Mouse (Mus musculus) myocyte (in vitro differentiated cells): ENCODE results near the gene Dhrs4. TPM values are rescaled to one million over a fixed set of nuclear protein-coding genes. Genes with fewer than 3 reads are reported as not detected.

Source experiments
- H3K27me3 ChIP-seq: one replicate; pipeline ENCODE4 v1.6.1; 2011; ENCODE audit not compliant: control insufficient read depth, insufficient read depth, insufficient read length
- H3K36me3 ChIP-seq: one replicate; pipeline ENCODE4 v1.6.1; 2011; ENCODE audit not compliant: control insufficient read depth, insufficient read depth
- H3K4me2 ChIP-seq: one replicate; pipeline ENCODE4 v1.6.1; 2011; ENCODE audit warnings: low read depth, control low read depth
- H3K4me3 ChIP-seq: one replicate; pipeline ENCODE4 v1.5.1; 2011; ENCODE audit warnings: mild to moderate bottlenecking, control low read depth, moderate library complexity
- H3K79me2 ChIP-seq: one replicate; pipeline ENCODE4 v1.6.1; 2011; ENCODE audit not compliant: control insufficient read depth, insufficient read depth
- H3ac ChIP-seq: one replicate; pipeline ENCODE4 v1.6.1; 2011; ENCODE audit not compliant: control insufficient read depth, insufficient read length
- CEBPB ChIP-seq: IDR thresholded peaks from 2 replicates; pipeline ENCODE4 v1.6.1; 2011; ENCODE audit warnings: mild to moderate bottlenecking, moderate library complexity; ENCODE audit not compliant: poor library complexity, insufficient read depth, severe bottlenecking
- E2F4 ChIP-seq: IDR thresholded peaks from one replicate; pipeline ENCODE4 v1.6.1; 2011; ENCODE audit warnings: mild to moderate bottlenecking, control low read depth, moderate library complexity; ENCODE audit not compliant: insufficient read depth
- MAX ChIP-seq: IDR thresholded peaks from one replicate; pipeline ENCODE4 v1.6.1; 2011; ENCODE audit warnings: low read depth, mild to moderate bottlenecking, control low read depth
- MYOD1 ChIP-seq, 3 experiments: IDR thresholded peaks; one replicate each; pipeline ENCODE4 v1.6.1; 2011; ENCODE audit warnings: control low read depth in 2 of 3, low read depth in 2 of 3, mild to moderate bottlenecking in 2 of 3, moderate library complexity in 1 of 3; ENCODE audit not compliant: insufficient read length in 2 of 3, control insufficient read depth in 1 of 3
- MYOG ChIP-seq, 3 experiments: IDR thresholded peaks; one replicate each; pipeline ENCODE4 v1.6.1; 2011; ENCODE audit warnings: control low read depth in 2 of 3, low read depth in 2 of 3, mild to moderate bottlenecking in 2 of 3; ENCODE audit not compliant: insufficient read length in 2 of 3, control insufficient read depth in 1 of 3, insufficient read depth in 1 of 3
- POLR2A ChIP-seq: IDR thresholded peaks from one replicate; pipeline ENCODE4 v1.6.1; 2011; ENCODE audit warnings: low read depth, mild to moderate bottlenecking, control low read depth, moderate library complexity; ENCODE audit not compliant: insufficient read length
- POLR2AphosphoS2 ChIP-seq: IDR thresholded peaks from one replicate; pipeline ENCODE4 v1.6.1; 2011; ENCODE audit warnings: low read depth, control low read depth; ENCODE audit not compliant: insufficient read length
- REST ChIP-seq: IDR thresholded peaks from one replicate; pipeline ENCODE4 v1.6.1; 2011; ENCODE audit warnings: mild to moderate bottlenecking, control low read depth, moderate library complexity; ENCODE audit not compliant: insufficient read depth, insufficient read length
- SRF ChIP-seq: IDR thresholded peaks from one replicate; pipeline ENCODE4 v1.6.1; 2011; ENCODE audit warnings: low read depth; ENCODE audit not compliant: control insufficient read depth, insufficient read length
- TCF12 ChIP-seq: IDR thresholded peaks from one replicate; pipeline ENCODE4 v1.6.1; 2011; ENCODE audit warnings: mild to moderate bottlenecking, control low read depth; ENCODE audit not compliant: poor library complexity, insufficient read depth, severe bottlenecking
- TCF3 ChIP-seq: IDR thresholded peaks from one replicate; pipeline ENCODE4 v1.6.1; 2011; ENCODE audit warnings: low read depth, control low read depth; ENCODE audit not compliant: insufficient read length
- USF1 ChIP-seq: IDR thresholded peaks from one replicate; pipeline ENCODE4 v1.6.1; 2011; ENCODE audit warnings: low read depth, mild to moderate bottlenecking, control low read depth, moderate library complexity
- polyA plus RNA-seq: library from polyadenylated mRNA; unstranded; fragments of >200 nt; fragmentation: generic; extraction: Trizol; gene quantifications from one replicate; pipeline ENCODE4 v1.2.1, GENCODE M21; 2012; ENCODE audit warnings: missing spikeins

Dhrs4 gene
- polyA plus RNA-seq, 1 experiment = 29.6 TPM

GRCm38 (mm10) chr14:55507801-55508200, 29.2 kb downstream of the Dhrs4 start:
- TF ChIP-seq TCF12 = no peak
- TF ChIP-seq REST = no peak
- TF ChIP-seq MYOD1 (IDR thresholded peaks at IDR 0.05; ENCODE audit: control insufficient read depth in 1 of 3, insufficient read length in 2 of 3, low read depth in 2 of 3) = no peak
- no peak for TF ChIP-seq TCF3
- no peak for TF ChIP-seq SRF
- TF ChIP-seq POLR2A = no peak
- TF ChIP-seq USF1 = no peak
- no peak for TF ChIP-seq MAX
- no peak for TF ChIP-seq MYOG (IDR thresholded peaks at IDR 0.05; ENCODE audit: control insufficient read depth in 1 of 3, insufficient read depth in 1 of 3, insufficient read length in 2 of 3, low read depth in 2 of 3)
- no peak for TF ChIP-seq E2F4
- TF ChIP-seq POLR2AphosphoS2 = no peak
- no peak for TF ChIP-seq CEBPB
- Histone ChIP-seq H3K27me3 (peaks cover 93% of the 10 kb centered on the region), H3ac (no peak overlapping the region), H3K4me2 (no peak overlapping the region), H3K4me3 (no peak overlapping the region), H3K79me2 (no peaks in the 10 kb centered on the region), H3K36me3 (no peaks in the 10 kb centered on the region)

- no peaks in the 10 kb centered on the region for H3K79me2 ChIP-seq
- TF ChIP-seq USF1 (no peak), TCF12 (no peak), POLR2AphosphoS2 (no peak), SRF (no peak)
- H3K36me3 ChIP-seq = no peaks in the 10 kb centered on the region
- H3K27me3 ChIP-seq = peaks cover 95% of the 10 kb centered on the region
- H3K4me2 ChIP-seq = no peak overlapping the region
- H3K4me3 ChIP-seq = no peak overlapping the region
- H3ac ChIP-seq = no peak overlapping the region
Observed at GRCm38 (mm10) chr14:55509540-55509939, 31.0 kb downstream of the Dhrs4 start.

DNA sequence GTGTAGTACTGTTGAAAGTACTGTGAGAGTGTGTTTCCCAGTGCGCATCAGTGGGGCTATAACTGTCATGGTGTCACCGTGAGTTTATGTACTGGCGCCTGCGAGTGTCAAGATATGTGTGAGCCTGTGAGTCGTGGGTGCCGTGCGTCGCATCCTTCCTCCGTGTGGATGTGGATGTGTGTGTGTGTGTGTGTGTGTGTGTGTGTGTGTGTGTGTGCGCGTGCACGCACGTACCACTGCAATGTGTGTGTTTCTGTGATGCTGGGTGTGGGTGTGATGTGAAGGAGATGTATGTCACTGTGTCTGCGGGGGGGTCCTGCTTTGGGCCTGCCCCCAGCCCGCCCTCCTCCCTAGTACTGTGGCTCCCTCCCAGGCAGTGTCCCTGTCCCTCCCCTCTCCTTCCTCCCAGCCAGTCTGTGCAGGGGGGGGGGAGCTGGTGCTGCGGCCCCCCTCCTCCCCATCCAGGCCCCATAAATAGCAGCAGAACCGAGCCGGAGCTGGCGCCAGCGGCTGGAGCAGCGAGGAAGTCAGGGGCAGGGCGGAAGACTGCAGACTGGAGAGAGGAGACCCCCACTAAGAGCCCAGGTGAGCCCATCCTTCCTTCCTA, 31.7 kb downstream of the Dhrs4 start, which contains the start of gene Cpne6:
Gene Cpne6 (plus strand): TSS at position 321 of the 607 bp plus-strand sequence.
- H3K36me3 ChIP-seq = no peaks in the 10 kb centered on the region
- no peak within 1 kb of the TSS for H3ac ChIP-seq
- TF ChIP-seq CEBPB = no peak
- TF ChIP-seq REST = no peak
- TF ChIP-seq TCF12 = no peak
- TF ChIP-seq MYOD1 (IDR thresholded peaks at IDR 0.05; ENCODE audit: control insufficient read depth in 1 of 3, insufficient read length in 2 of 3, low read depth in 2 of 3) = no peak
- TF ChIP-seq TCF3 = no peak
- TF ChIP-seq POLR2AphosphoS2 = no peak
- no peak for TF ChIP-seq E2F4
- TF ChIP-seq MAX = no peak
- no peak for TF ChIP-seq USF1
- no peak for TF ChIP-seq SRF
- no peak for TF ChIP-seq MYOG (IDR thresholded peaks at IDR 0.05; ENCODE audit: control insufficient read depth in 1 of 3, insufficient read depth in 1 of 3, insufficient read length in 2 of 3, low read depth in 2 of 3)
- no peak for TF ChIP-seq POLR2A
- H3K79me2 ChIP-seq = no peaks in the 10 kb centered on the region
- no peak within 1 kb of the TSS for H3K4me2 ChIP-seq
- peaks cover 97% of the 10 kb centered on the region for H3K27me3 ChIP-seq
- no peak within 1 kb of the TSS for H3K4me3 ChIP-seq

DNA sequence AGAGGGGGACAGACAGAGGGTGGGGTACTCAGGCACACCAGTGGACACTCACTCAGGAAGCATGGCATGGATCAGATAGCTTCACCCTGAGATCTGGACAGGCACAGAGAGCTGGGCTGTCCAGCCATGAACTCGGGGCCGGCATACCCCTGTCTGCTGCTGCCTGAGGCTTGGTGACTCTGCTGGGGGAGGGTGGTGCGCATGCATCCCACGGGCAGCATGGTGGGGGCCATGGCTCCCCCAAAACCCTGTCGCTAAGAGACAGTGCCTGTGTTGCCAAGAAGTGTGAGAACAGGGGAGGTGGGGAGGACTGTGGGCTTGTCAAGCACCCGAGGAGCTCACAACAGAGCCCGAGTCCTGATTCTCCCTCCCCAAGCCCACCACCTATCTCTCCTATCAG, 32.5 kb downstream of the Dhrs4 start:
- Histone ChIP-seq H3K4me3 (no peak overlapping the region), H3K79me2 (no peaks in the 10 kb centered on the region), H3K27me3 (peaks cover 97% of the 10 kb centered on the region), H3ac (no peak overlapping the region), H3K4me2 (no peak overlapping the region), H3K36me3 (no peaks in the 10 kb centered on the region)
- TF ChIP-seq CEBPB = no peak
- TF ChIP-seq REST = no peak
- no peak for TF ChIP-seq MYOG (IDR thresholded peaks at IDR 0.05; ENCODE audit: control insufficient read depth in 1 of 3, insufficient read depth in 1 of 3, insufficient read length in 2 of 3, low read depth in 2 of 3)
- no peak for TF ChIP-seq E2F4
- TF ChIP-seq TCF12 = no peak
- TF ChIP-seq MAX = no peak
- TF ChIP-seq POLR2AphosphoS2 = no peak
- no peak for TF ChIP-seq USF1
- no peak for TF ChIP-seq TCF3
- no peak for TF ChIP-seq SRF
- TF ChIP-seq POLR2A = no peak
- no peak for TF ChIP-seq MYOD1 (IDR thresholded peaks at IDR 0.05; ENCODE audit: control insufficient read depth in 1 of 3, insufficient read length in 2 of 3, low read depth in 2 of 3)

DNA sequence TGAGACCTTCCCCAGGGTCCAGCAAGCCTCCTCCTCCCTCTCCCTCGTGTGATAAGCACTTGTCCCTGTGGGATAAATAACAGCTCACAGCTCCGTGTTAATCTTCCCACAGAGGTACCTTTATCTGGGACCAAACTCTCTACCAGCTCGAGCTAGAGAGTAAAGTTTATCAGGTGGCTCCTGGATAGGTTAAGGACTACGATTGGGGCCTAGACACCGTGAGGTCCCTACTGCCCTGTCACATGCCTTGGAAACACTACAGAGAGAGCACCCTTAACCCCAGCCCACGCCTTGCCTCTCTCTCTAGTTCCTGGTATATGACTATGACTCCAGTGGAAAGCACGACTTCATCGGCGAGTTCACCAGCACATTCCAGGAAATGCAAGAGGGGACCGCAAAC, 35.4 kb downstream of the Dhrs4 start:
- Histone ChIP-seq H3K4me2 (no peak overlapping the region), H3K79me2 (no peaks in the 10 kb centered on the region), H3K27me3 (peaks cover 99% of the 10 kb centered on the region), H3K4me3 (no peak overlapping the region), H3ac (no peak overlapping the region), H3K36me3 (no peaks in the 10 kb centered on the region)
- TF ChIP-seq USF1 (no peak), MYOD1 (IDR thresholded peaks at IDR 0.05; ENCODE audit: control insufficient read depth in 1 of 3, insufficient read length in 2 of 3, low read depth in 2 of 3) (no peak), TCF12 (no peak), POLR2AphosphoS2 (no peak), E2F4 (no peak), MYOG (IDR thresholded peaks at IDR 0.05; ENCODE audit: control insufficient read depth in 1 of 3, insufficient read depth in 1 of 3, insufficient read length in 2 of 3, low read depth in 2 of 3) (no peak), MAX (no peak), POLR2A (no peak), TCF3 (no peak), REST (no peak), SRF (no peak), CEBPB (no peak)
